Mouse (Mus musculus) WW6 (cell line): ENCODE measurements around the gene Sash3.
A peak's percentile ranks its signal among the peaks of the same experiment; 100 is the strongest.

Experiments
- DNase-seq: peaks from one replicate; pipeline ENCODE4 v3.0.0-alpha.2; 2013; ENCODE audit warnings: low read depth, low spot score

Gene Sash3

GRCm38 (mm10) chrX:48146262-48146661, at the start of gene Sash3:
TSS of gene Sash3 (plus strand) at chrX:48146436.
- no peak for DNase-seq

- no peak for DNase-seq
These were observed 49.7 kb upstream of the Sash3 start for GRCm38 (mm10) chrX:48096580-48096979.

GRCm38 (mm10) chrX:48098470-48099129, 47.6 kb upstream of the Sash3 start:
- DNase-seq, result no peak

GRCm38 (mm10) chrX:48099871-48100270, 46.4 kb upstream of the Sash3 start:
- no peak for DNase-seq

GRCm38 (mm10) chrX:48103256-48103655, 43.0 kb upstream of the Sash3 start:
- DNase-seq, result no peak

- no peak for DNase-seq
These were observed 41.3 kb upstream of the Sash3 start for GRCm38 (mm10) chrX:48104736-48105441.

- DNase-seq, result no peak
These were observed 40.0 kb upstream of the Sash3 start for GRCm38 (mm10) chrX:48106226-48106625.

GRCm38 (mm10) chrX:48108394-48109315, 37.6 kb upstream of the Sash3 start, which contains the start of gene Xpnpep2:
TSS of gene Xpnpep2 (plus strand) at chrX:48108725.
- DNase-seq, result no peak

GRCm38 (mm10) chrX:48109316-48109655, 37.0 kb upstream of the Sash3 start:
- no peak for DNase-seq

- DNase-seq, result no peak
These were observed 26.9 kb upstream of the Sash3 start for GRCm38 (mm10) chrX:48119294-48119693.

- DNase-seq, result peak; percentile 18
These were observed 21.8 kb upstream of the Sash3 start for GRCm38 (mm10) chrX:48124132-48125071.

- DNase-seq, result no peak
These were observed 19.2 kb upstream of the Sash3 start for GRCm38 (mm10) chrX:48126903-48127476.

- DNase-seq, result no peak
These were observed 18.6 kb upstream of the Sash3 start for GRCm38 (mm10) chrX:48127502-48128218.

- DNase-seq, result no peak
These were observed 17.1 kb upstream of the Sash3 start for GRCm38 (mm10) chrX:48129167-48129566.

- no peak for DNase-seq
These were observed 9.3 kb upstream of the Sash3 start for GRCm38 (mm10) chrX:48136935-48137334.

GRCm38 (mm10) chrX:48138011-48138410, 8.2 kb upstream of the Sash3 start:
- DNase-seq, result no peak

GRCm38 (mm10) chrX:48138539-48139275, 7.5 kb upstream of the Sash3 start:
- DNase-seq, result no peak

GRCm38 (mm10) chrX:48139368-48140285, 6.6 kb upstream of the Sash3 start:
- DNase-seq, result no peak
